Mouse (Mus musculus) cortical plate, adult 2 months (tissue): ENCODE measurements around the gene Itga10.

Source experiments
- CTCF ChIP-seq: fragments of 200-500 bp; IDR thresholded peaks from 2 replicates; pipeline ENCODE4 v1.5.1; 2011; ENCODE audit warnings: mild to moderate bottlenecking, control low read depth, low read length; ENCODE audit not compliant: insufficient read depth; ENCODE audit errors: extremely low read depth
- POLR2A ChIP-seq: fragments of 200-500 bp; IDR thresholded peaks from 2 replicates; pipeline ENCODE4 v1.6.1; 2011; ENCODE audit warnings: mild to moderate bottlenecking, low read length, control low read depth; ENCODE audit not compliant: insufficient read depth; ENCODE audit errors: extremely low read depth

DNA sequence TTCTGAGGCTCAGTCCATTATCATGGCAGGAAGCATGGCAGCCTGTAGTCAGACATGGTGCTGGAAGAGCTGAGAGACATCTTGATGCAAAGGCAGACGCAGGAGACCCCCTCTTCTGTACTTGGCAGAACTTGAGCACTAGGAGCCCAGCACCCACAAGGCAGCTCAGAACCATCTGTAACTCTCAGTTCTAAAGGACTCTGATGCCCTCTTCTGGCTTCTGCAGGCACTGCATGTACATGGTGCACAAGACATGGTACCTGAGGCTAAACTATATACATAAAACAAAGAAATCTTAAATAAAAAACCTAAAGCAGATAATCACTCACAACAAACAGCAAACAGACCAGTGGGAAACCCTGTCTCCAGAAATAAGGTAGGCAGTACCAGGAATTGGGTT is 6.2 kb upstream of the Itga10 start:
- TF ChIP-seq CTCF (peak; percentile 61), POLR2A (no peak)
